Mouse (Mus musculus) gastrocnemius, adult 8-10 months (tissue): Measurements from ENCODE around the gene Pappa. TPM values are rescaled to one million over a fixed set of nuclear protein-coding genes. Genes with fewer than 3 reads are reported as not detected.
A peak's percentile ranks its signal among the peaks of the same experiment; 100 is the strongest.

Experiments used
- DNase-seq, 2 experiments: peaks; one replicate each; pipeline ENCODE4 v3.0.0; 2022; ENCODE audit warnings: low spot score in 2 of 2
- total RNA-seq, 4 experiments: library from RNA; stranded (reverse); gene quantifications; 2 replicates each; pipeline ENCODE4 v1.2.4; 2022

The Pappa gene
- total RNA-seq: under 1 TPM; 0.27 to 0.43 (median 0.29) TPM

DNA sequence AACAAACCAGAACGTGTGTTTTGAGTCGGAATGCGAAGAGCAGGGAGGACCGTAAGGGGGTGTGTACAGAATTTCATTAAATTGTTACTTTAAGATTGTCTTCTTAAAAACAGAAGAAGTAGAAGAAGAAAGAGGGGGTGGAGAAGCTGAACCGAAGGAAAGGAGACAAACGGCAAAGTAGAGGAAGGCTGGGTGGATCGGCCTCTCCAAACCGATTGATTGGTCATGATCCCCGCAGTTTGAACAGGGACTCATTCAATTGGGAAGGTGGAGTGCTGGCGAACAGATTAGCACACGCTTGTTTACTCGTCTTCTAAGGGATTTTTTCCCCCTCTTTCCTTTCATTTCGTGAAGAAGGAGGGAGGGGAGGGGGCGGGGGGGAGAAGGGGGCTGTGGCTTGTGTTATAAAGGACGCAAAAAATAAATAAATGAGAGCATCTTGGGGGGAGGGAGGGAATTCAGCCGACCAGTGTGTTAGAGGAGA is at the start of gene Pappa:
TSS of gene Pappa (plus strand) at position 434 of the 484 bp plus-strand sequence.
- no peak for DNase-seq

DNA sequence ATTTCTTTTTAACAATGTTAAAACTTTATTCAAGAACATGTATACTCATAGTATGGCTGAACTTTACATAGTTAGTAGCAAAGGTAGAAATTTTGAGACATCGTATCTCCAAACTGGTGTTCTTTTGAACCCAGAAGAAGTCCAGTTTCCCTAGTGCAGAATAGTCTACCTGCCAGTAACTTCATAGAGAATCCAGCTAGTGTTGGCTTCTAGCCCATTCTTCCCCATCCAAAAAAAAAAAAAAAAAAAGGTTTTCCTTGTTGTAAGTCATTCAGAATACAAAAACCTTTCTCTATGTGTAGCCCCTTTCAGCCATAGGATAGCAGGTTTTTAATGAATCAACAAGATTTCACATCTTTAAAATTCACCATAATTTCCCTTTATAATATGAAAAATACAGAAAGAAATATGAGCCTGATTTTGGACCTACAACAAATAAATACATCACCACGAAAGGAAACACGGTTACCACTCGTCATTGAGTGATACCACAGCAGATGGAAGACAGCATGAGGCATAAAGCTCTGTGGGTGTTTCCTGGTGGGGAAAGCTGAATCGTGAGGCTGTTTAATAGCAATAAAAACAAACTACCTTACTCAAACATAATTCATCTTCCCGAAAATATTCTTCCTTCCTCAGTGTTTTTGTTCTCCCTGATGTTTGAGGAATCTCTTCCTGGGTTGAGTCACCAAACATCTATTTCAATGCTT is 45.9 kb upstream of the Pappa start:
- no peak for DNase-seq

DNA sequence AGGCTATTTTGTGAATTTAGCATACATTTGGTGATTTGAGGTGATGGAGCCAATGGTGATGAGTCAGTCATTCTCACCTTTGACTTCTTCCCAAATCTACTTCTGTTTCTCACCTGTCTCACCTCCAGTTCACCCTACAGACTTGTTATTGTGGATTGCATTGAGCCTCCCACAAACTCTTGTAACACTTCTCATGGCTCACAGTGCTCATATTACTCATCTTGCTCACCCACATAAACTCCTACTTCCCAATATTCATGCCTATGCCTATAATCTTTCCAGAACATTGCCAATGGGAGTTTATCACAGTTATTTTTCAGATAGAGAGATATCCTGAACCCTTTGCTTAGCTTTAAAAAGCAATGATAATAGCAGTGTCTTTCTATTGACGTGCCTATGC is 37.1 kb upstream of the Pappa start:
- no peak for DNase-seq

DNA sequence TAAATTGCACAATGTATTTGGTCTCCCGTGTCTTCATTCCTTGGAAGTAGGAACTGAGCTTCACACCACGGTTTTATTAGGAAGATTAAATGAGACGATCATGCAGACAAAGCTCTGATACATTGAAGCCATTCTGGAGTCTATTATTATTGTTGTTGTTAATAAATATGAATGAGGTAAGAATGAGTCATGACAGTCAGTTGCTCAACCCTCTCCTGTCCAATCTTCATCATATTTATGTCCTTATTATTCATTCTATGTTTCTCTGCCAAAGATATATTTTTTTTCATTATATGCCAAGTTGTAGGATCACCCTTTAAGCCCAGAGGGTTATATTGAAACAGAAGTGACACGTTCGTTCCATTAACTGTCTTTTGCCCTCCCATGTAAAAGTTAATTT is 36.4 kb upstream of the Pappa start:
- no peak for DNase-seq

DNA sequence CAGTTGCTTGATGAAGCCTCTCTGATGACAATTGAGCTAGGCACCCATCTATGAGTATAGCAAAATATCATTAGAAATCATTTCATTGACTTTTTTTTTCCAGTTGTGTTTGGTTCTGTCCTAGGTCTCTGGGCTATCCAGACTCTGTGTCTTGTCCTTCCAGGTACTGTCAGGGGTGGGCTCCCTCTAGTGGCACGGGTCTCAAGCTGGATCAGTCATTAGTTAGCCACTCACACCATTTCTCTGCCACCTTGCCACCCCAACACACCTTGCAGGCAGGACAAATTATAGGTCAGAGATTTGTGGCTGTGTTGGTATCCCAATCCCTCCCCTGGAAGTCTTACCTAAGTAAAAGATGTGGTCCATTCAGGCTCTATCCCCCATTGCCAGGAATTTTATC is 31.8 kb upstream of the Pappa start:
- no peak for DNase-seq

DNA sequence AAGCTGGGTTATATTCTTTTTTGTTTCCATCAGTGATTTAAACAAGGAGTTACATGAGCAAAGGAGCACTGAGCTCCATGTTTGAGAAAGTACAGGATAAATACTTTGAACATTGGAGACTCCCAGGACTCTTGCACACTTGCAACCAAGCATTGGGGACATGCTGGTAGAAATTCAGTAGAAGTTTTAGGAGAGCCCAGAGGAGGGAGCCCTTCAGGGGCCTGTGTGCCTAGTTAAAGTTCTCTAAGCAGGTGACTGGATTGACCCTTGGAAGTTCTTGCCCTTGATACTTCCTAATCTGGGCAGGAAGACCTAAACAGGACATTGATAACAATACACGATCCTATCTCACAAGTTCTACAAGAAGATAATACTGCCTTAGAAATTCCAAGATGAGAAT is 3.6 kb upstream of the Pappa start:
- DNase-seq: no peak

DNA sequence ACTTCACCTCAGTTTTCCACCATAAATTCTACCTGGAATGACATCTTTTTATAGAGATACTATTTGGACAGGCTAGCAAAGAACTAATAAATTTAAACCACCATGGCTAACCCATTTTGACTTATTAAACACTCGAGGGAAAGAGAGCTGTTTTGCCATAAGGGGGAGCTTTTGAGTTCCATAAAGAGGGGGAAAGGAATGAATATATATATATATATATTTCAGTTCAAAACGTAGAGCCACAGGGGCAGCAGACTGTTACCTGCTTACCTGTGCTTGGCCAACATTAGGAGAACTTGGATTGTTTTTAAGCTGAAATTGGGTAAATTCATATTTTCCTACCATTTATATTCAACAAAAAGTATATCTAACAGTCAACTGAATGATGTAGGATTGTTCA is 1.1 kb upstream of the Pappa start:
- DNase-seq: no peak

DNA sequence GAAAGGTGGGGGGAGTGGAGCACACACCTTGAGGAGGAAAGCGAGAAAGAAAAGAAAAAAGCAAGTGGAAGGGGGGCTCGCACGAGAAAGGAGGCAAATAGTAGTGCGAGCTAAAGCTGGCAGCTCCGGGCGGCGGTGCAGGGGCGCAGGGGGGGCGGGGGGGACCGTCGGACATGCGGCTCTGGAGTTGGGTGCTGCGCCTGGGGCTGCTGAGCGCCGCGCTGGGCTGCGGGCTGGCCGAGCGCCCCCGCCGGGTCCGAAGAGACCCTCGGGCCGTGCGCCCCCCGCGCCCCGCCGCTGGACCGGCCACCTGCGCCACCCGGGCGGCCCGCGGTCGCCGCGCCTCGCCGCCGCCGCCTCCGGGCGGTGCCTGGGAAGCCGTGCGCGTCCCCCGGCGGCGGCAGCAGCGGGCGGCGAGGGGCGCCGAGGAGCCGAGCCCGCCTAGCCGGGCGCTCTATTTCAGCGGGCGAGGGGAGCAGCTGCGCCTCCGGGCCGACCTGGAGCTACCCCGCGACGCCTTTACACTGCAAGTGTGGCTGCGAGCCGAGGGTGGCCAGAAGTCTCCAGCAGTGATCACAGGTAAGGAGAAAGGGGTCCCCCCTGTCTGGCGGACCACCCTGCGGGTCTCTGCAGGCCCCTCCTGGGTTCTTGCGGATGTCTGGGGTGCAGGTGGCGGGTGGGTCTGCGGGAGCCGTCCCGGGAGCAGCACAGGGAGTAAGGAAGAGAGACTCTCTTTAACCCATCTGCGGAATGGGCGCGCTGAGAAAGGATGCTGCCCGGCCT is 586 bp downstream of the Pappa start:
- no peak for DNase-seq

DNA sequence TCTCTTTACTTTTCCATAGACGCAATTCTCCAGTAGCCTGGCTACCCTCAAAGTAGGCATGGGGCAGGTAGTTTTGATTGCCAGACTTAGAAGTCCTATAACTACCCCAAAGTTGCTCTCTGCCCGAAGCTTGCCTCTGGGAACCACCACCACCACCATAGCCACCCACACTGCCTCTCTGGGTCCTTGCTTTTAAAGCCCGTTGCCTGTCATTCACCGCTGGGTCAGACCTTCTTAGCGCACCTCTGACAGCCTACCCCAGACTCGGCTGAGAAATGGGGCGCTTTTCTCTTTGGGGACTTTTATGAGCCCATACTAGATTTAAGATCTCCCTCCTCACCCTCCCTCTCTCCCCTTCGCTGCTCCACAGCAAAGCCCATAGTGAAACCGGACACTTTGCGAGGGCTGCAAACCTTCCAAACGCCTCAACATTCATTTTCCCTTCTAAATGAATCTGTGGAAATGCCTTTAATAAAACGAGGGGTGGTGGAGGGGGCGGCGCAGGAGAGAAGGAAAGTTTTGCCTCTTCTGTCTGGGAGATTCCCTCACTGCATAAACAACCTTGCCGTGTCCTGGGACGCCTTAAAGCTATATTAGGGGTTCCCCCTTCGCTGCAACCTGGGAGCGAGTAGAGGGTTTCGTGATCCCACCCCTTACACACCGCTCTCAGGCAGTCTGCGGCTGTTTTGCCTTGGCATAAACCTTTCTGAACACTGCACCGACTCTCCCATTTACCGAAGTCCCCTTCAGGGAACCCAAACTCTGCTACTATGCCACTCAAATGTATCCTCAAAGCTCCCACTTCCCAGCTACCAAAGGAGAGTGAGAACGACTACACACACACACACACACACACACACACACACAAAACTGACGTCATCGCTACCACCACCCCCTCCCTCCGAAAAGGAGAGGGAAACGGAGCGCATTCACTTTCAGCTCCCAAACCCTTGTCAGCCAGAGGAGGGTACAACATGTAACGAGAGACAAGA is 1.7 kb downstream of the Pappa start:
- DNase-seq: peak in 1 of 2 experiments; percentile 13

DNA sequence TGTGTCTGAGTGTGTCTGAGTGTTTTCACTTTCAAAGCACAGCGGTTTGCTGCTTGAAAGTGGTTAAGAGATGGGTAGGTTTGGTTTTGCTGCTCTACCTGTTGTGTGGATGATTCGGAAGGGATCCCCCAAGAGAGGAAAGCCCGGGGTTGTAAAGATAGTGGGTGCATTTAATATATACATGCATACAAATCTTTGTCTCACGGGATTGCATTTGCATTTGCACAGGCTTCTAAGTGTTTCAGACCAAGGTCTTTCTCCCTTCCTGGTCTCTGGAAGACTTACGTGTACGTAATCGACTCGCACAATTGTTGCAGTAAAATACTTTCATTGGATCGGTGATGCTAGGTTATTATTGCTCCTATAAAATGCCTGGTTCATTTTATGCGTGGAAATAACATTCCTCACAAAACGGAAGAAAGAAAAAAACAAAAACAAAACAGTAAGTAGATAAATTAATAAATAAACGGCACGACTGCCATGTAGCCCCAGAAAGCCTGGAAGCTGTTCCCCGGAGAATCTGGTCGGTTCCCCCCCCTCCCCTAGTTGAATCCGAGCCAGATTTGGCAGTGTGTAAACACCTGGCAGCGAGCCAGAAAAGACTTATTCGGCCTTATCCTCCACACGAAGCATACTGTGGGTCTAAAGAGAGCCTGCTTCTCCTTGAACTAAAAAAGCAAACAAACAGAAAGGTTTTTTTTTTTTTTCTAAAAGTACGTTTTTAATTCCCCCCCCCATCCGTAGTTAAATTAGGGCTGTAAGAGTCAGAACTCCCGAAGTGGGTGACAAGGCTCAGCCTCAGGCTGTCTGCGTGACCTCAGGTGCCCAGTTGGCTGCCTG is 2.7 kb downstream of the Pappa start:
- DNase-seq: no peak

DNA sequence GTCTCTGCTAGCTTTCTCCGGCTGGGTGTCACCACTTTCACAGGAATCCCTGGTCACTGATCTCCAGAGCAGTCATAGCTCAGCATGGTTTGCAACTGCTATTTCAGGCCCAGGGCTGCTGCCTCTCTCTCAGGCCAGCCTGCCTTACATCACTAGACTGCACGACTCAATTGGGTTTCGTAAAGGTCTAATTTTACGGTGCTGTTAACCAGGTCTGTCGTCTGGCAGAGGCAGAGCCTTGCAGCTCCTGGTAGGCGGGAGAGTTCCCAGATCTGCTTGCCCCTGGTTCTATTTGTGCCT is 3.3 kb downstream of the Pappa start:
- peak; percentile 22 to 23 for DNase-seq

DNA sequence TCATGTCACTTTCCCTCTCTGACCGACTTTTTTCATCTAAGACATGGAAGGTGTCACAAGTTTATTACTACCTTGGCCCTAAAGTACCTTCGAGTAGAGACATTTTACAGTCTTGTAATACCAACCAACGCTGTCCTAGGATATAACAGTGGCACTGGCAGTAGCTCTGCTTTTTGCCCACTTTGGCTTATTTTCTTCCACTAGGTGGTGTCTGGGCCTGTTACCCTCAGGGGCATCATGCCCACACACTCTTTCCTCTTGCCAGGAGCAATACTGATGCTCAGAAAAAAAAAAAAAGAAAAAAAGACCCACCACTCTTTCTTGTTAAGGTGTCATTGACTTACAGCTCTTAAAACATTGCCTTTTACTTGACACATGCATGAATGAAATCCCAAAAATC is 8.7 kb downstream of the Pappa start:
- no peak for DNase-seq

DNA sequence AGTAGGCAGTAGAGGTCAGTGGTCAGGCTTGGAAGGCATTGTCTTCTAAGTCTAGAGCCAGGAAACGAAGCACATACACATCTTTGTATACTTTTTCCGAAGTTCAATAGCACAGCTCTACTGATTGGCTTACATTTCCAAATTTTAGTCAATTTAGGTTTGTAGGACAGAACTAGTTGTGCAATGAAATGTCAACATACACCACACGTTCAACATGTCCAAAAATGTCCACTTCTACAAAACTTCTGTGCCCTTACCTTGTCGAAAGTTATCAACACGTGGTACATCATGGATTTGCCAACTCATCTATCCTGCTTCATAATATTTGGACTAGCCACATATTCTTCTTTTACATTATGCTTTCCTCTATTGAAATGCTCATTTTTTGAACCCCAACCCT is 10.4 kb downstream of the Pappa start:
- no peak for DNase-seq

DNA sequence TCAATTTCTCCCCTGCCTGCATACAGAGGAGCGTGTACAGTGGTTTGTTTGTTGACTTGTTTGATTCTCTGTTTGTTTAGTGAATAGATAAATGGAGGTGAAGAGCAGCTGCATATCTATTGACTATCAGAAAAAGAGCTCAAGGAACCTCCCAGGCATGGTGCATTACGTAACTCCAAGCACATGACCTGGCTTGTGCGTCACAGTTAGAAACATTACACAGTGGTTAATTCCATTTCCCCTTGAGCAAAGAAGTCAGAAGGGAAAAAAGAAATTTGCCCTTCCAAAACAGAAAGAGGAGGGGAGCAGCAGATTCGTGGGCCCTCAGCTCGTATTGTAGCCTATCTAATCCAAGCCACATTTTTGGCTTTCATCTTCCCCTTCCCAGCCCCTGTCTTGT is 11.1 kb downstream of the Pappa start:
- DNase-seq: no peak

DNA sequence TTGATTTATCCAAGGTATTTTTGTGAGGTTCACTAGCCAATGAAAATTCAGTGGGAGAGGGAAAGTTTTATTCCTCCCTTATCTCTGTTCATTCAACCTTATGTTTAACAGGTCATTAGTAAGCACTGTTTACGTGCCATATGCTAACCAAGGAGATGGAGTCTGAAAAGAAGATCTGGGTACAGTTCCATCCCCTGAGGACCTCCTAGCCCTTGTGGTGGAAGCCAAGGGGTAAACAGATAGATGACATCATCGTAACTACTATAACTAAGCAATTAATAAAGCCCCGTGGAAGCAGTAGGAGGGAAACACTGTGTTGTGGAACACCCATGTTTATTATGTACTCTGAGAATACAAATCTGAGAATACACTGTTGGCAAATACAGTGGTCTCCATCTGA is 12.6 kb downstream of the Pappa start:
- no peak for DNase-seq

DNA sequence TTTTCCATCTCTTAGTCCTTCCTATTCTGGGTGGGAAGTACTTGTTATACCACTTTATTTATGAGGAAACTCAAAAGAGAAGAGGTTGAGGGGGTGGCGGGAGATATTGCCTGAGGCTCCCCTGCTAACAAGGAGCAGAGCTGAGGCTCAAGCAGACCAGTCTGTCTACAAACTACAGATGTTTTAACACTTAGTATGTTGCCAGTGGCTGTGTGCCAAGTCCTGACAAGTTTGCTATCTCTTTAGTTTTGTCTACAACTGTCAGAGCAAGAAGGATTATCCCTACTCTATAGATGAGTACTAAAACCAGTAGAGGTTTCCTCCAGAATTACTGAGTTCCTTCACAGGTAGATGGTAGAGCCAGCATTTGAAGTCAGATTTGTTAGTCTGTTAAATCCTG is 23.0 kb downstream of the Pappa start:
- DNase-seq: no peak

DNA sequence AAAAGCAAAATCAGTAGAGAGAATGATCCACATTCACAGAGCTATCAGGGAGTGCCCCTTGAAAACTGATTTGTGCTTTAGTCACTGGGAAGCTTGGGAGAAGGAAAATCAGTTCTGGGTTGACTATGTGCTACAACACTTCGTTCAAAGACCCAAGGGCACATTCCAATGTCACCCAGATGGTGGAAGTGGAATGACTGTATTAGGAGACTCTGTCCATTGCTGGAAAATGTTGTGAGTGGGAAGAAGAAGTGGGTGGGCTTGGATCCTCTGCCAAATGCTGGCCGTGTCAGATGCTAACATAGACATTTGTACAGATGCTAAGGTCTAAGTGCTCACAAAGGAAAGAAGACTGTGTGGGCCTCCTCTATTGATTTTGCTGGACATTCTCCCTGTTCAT is 29.6 kb downstream of the Pappa start:
- DNase-seq: no peak

DNA sequence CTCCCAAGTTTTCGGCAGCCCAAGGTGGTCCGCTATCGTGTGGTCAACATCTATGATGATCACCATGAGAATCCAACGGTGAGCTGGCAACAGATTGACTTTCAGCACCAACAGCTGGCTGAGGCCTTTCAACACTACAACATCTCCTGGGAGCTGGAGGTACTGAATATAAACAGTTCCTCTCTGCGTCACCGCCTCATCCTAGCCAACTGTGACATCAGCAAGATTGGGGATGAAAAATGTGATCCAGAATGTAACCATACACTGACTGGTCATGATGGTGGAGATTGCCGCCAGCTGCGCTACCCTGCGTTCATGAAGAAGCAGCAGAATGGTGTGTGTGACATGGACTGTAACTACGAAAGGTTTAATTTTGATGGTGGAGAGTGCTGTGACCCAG is 32.3 kb downstream of the Pappa start:
- DNase-seq: no peak

DNA sequence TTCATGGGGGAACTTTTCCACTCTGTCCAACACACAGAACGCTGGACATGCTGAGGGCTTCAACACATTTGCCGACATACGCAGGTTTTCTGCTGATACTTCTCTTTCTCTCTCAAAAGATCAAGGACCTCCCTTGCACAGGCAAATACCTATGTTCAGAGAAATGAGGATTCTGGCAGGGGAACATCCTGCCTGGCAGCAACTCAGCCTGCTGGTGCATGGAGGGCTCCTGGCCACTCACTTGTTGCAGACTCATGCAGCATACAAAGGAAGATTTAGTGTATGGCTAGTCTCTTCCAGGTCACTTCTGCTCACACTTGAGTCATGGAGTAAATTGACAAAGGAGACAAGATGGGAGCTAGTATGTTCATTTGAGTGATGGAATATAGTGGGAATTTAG is 34.7 kb downstream of the Pappa start:
- DNase-seq: no peak

DNA sequence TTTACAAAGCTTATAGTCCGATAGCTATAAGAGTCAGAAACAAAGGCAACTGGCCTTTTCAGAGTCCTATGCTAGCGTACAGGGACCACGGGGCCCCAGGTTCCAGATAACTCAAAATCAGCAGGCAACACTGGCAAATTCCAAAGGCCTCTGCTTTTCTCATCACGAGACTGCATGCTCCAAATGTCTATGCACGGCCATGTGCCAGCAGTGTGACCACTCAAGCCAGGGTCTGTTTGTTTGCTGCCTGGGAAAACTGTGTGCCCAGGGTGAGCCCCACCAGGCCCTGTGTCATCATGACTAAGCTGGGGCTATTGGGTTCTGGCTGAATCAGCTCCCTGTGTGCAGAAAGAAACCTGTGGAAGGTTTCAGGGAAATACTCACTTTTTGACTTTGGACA is 35.5 kb downstream of the Pappa start:
- DNase-seq: no peak

DNA sequence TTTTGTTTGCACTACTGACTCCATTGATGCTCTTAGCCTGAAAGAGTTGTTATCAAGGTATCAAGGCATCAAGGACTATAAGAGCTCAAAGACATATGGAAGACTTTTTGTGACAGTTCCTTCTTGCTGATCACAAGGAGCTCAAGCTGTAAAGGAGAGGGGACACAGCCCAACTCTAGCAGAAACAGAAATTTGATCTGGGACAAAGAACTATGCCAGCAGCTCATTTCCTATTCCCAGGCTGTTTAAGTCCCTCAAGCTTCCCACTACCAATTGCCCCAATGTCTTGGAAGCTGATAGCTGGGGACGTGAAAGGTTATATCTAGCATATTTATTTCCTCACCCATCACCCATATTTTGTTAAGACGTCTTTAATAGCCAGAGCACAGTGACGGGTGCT is 39.7 kb downstream of the Pappa start:
- DNase-seq: no peak
